Mouse (Mus musculus) thymus, adult 2 months (tissue): ENCODE results near the gene Fam171b. TPM values are rescaled to one million over a fixed set of nuclear protein-coding genes. Genes with fewer than 3 reads are reported as not detected.
A peak's percentile ranks its signal among the peaks of the same experiment; 100 is the strongest.

Experiments used
- DNase-seq: peaks from one replicate; pipeline ENCODE4 v3.0.0; 2021
- H3K27ac ChIP-seq: fragments of 200-500 bp; 2 replicates; pipeline ENCODE4 v1.5.1; 2012; ENCODE audit warnings: low read length, control low read depth; ENCODE audit not compliant: control insufficient read depth, insufficient read depth
- H3K27me3 ChIP-seq: fragments of 200-500 bp; 2 replicates; pipeline ENCODE4 v1.6.1; 2012; ENCODE audit warnings: mild to moderate bottlenecking, low read length, moderate library complexity, mixed read lengths; ENCODE audit not compliant: control insufficient read depth, insufficient read depth
- H3K36me3 ChIP-seq: fragments of 200-500 bp; 2 replicates; pipeline ENCODE4 v1.6.1; 2012; ENCODE audit warnings: mild to moderate bottlenecking, low read length, moderate library complexity; ENCODE audit not compliant: control insufficient read depth, insufficient read depth
- H3K4me1 ChIP-seq: fragments of 200-500 bp; replicated peaks from 2 replicates; pipeline ENCODE4 v1.6.1; 2012; ENCODE audit warnings: low read length; ENCODE audit not compliant: control insufficient read depth, insufficient read depth
- H3K4me3 ChIP-seq: fragments of 200-500 bp; 2 replicates; pipeline ENCODE4 v1.5.1; 2012; ENCODE audit warnings: mild to moderate bottlenecking, low read length, control low read depth, moderate library complexity; ENCODE audit not compliant: control insufficient read depth, insufficient read depth
- CTCF ChIP-seq: fragments of 200-500 bp; IDR thresholded peaks from 2 replicates; pipeline ENCODE4 v1.5.1; 2012; ENCODE audit warnings: mild to moderate bottlenecking, control low read depth, low read length, moderate library complexity, borderline replicate concordance; ENCODE audit not compliant: control insufficient read depth, poor library complexity, insufficient read depth; ENCODE audit errors: extremely low read depth
- POLR2A ChIP-seq: fragments of 200-500 bp; IDR thresholded peaks from 2 replicates; pipeline ENCODE4 v1.6.1; 2012; ENCODE audit warnings: mild to moderate bottlenecking, low read length, control low read depth, moderate library complexity; ENCODE audit not compliant: control insufficient read depth, poor library complexity, insufficient read depth; ENCODE audit errors: extremely low read depth
- WGBS: fragments of 180-500 bp; shearing (Covaris S2); methylation state at CpG from one replicate; pipeline ENCODE4 v1.1.7; 2018; 5-methylcytosine and 5-hydroxymethylcytosine counted together
- polyA plus RNA-seq: library from polyadenylated mRNA; depleted of rRNA; stranded (reverse); fragments of >200 nt; gene quantifications from 2 replicates; pipeline ENCODE4 v1.2.3, GENCODE M21; 2012; rRNA removed

Fam171b gene
- 0.14 and 0.27 TPM in 2 replicates for polyA plus RNA-seq

DNA sequence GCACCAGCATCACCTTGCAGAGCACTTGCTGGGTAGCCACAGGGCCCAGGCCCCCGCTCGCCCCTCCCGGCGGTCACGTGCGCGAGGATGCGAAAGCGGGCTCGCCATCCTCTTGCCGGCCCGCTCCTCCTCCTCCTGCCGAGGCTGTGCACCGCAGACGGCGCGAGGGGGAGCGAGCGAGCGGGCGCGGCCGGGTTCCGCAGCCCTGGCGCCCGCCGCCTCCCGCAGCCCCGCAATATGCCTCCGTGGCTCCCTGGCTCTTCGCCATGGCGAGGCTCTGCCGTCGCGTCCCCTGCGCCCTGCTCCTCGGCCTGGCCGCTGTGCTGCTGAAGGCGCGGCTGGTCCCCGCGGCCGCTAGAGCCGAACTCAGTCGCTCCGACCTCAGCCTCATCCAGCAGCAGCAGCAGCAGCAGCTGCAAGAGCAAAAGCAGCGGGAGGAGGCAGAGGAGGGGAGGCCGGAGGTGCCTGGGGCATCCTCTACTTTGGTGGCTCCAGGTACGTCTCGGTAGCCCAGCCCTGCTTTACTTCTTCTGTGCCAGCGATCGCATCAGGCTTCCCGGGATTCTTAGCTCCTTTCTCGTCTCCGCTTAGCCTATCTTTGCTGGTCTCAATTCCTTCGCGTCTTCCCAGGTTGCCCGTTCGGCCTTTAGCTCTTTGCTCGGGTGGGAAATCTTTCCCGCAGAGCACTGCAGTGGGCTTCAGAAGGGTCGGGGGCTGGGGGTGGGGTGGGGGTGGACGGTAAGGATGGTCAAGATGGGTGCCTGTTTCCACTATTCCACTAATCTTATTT is at the start of gene Fam171b:
Gene Fam171b (plus strand): TSS at position 154 of the 790 bp plus-strand sequence.
- DNase-seq = peak; percentile 53
- no peaks in the 10 kb centered on the region for H3K36me3 ChIP-seq
- no peak within 1 kb of the TSS for H3K27ac ChIP-seq
- peaks cover 5% of the 10 kb centered on the region; the same call in 1 of the 2 replicates for H3K4me1 ChIP-seq
- peak within 1 kb of the TSS; percentile 58 for H3K4me3 ChIP-seq
- TF ChIP-seq CTCF (no peak), POLR2A (no peak)
- peaks cover 6% of the 10 kb centered on the region; the same call in 1 of the 2 replicates for H3K27me3 ChIP-seq
- under 1% methylated on average over 63 of the region's 63 CpGs for WGBS

DNA sequence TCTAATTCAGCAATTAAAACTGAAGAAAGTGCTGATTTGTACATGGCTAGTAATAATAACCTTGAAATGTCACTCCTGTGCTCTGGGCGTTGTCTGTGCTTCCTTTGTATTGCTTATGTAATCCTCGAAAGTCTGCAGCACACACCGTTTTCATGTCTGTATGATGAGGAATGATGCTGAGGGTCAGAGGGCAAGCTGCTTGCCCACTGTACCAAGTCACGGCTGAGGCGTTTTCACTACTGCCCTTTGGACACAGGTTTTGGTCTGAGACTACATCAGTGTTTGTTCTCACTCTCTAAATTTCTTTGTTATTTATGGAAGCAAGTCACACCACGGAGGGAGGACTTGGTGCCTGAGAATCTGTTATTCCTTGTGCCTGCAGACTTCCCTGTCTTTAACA is 46.4 kb upstream of the Fam171b start:
- no peak for TF ChIP-seq POLR2A
- no peak for TF ChIP-seq CTCF
- DNase-seq = no peak
- H3K4me3 ChIP-seq = no peak overlapping the region
- no peaks in the 10 kb centered on the region for H3K27me3 ChIP-seq
- WGBS = 95% methylated on average over 6 of the region's 6 CpGs
- peaks cover 18% of the 10 kb centered on the region for H3K36me3 ChIP-seq
- no peak overlapping the region for H3K27ac ChIP-seq
- H3K4me1 ChIP-seq = no peaks in the 10 kb centered on the region

DNA sequence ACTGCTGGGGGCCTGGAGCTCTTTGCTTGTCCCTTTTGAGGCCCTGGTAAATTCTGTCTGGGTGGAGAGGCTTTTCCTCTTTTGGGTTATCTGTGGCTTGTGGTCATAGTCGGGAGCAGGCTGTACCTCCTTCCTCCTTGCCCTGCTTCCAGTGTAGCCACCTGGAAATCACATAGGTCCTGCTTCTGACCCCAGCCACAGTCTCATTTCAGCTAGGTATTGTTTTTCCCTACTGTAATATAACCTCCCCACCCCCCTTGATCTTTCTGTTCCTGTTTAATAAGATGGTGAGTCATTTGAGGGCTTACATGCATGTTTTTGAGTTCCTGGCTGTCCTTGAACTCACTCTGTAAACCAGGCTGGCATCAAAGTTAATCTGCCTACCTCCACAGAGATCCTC is 45.6 kb upstream of the Fam171b start:
- TF ChIP-seq CTCF (no peak), POLR2A (no peak)
- Histone ChIP-seq H3K27ac (no peak overlapping the region), H3K27me3 (no peaks in the 10 kb centered on the region), H3K4me1 (no peaks in the 10 kb centered on the region), H3K4me3 (no peak overlapping the region), H3K36me3 (peaks cover 20% of the 10 kb centered on the region)
- DNase-seq = no peak
- 31% methylated on average over 1 of the region's 1 CpGs for WGBS

DNA sequence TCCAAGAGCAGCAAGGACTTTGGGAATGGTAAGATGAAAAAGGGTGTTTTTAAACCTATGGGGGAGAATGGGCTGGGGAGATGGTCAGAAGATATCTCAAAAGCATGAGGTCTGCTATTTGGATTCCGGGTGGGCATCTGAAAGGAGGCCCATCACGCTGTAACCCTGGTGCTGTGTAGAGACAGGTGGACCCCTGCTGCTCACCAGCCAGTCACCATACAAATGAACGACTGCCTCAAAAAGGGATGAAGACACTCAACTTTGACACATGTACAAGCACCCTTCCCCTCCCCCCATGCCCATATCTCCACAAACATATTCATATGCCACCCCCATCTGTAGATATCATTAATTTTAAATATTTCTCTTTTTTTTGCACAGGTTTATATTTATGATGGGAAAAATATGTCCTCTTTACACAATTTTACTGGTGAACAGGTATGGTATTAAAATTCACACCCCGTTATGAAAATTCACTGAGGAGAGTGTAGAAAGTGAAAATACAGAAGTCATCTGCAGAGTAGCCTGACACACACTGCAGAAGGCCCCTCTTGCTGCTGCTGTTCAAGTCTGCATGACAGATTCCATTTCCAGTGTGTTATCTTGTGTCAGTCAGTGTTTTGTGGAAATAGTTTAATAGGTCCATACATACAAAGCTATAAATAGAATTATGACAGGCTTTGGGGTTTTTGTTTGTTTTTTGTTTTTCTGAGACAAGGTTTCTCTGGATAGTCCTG is 44.0 kb upstream of the Fam171b start:
- WGBS = 96% methylated on average over 4 of the region's 4 CpGs
- Histone ChIP-seq H3K36me3 (peaks cover 33% of the 10 kb centered on the region), H3K4me1 (no peaks in the 10 kb centered on the region), H3K4me3 (no peak overlapping the region), H3K27me3 (no peaks in the 10 kb centered on the region), H3K27ac (no peak overlapping the region)
- TF ChIP-seq CTCF = no peak
- DNase-seq = no peak

DNA sequence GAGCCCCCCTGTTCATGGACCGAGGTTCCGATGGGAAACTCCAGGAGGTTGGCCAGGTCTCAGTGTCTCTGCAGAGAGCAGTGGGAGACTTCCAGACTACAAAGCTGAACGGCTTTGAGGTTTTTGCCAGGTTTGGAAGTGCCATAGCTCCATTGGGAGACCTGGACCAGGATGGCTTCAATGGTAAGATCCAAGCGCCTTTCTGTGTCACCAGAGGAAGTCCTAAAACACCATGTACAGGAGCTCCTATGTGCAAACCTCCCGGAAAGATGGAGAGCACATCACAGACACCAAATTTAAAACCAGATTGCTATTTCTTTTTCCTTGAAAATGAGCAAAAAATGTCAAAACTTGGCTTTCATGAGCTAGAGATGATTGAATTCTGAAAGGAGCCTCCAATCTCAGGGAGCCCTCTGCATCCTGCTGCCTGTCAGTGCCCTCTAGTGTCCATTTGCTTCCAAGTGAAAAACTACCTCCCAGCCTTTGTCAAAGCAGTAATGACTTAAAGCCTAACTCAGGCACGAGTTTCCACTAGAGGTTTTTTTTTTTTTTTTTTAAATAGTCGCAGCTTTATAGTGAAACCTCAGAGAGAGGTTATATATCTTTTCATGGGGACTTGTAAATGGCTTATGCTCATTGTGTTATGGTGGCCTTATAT is 41.2 kb upstream of the Fam171b start:
- TF ChIP-seq CTCF (no peak), POLR2A (no peak)
- Histone ChIP-seq H3K36me3 (peaks cover 29% of the 10 kb centered on the region), H3K27ac (no peak overlapping the region), H3K4me3 (no peak overlapping the region), H3K27me3 (no peaks in the 10 kb centered on the region), H3K4me1 (no peaks in the 10 kb centered on the region)
- peak; percentile 43 for DNase-seq
- WGBS = 66% methylated on average over 7 of the region's 7 CpGs

DNA sequence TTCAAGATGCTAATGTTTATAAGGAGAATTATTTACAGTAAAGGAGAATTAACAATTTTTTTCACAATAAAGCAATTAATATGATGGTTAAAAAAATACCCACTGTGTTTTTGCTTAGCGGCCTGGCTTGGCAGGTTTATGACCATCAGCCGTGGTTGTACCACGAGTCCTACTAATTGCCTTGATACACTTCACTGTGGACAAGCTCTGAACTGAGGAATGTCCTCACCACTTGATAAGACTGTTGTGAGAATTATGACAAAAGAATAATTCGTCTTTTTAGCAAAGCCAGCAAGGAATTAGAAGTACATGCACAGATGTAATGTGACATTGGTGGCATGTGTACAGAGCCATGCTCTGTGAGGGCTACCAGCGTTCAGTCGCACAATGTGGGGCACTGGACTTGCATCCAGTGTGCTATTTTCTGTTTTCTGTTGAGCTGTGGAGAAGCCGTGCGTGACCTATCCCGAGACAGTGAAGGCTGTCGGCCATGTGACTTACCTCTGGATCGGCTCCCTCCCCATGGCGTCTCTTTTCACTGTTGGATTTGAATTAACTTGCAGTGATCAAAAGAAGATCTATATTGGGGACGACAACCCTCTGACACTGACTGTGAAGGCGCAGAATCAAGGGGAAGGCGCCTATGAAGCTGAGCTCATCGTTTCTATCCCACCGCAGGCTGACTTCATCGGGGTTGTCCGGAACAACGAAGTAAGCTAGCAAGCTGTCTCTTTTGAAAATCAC is 20.9 kb upstream of the Fam171b start:
- Histone ChIP-seq H3K27ac (no peak overlapping the region), H3K36me3 (peaks cover 31% of the 10 kb centered on the region), H3K27me3 (no peaks in the 10 kb centered on the region), H3K4me3 (no peak overlapping the region), H3K4me1 (no peaks in the 10 kb centered on the region)
- no peak for DNase-seq
- no peak for TF ChIP-seq CTCF
- TF ChIP-seq POLR2A = no peak
- 97% methylated on average over 20 of the region's 20 CpGs for WGBS
